Mouse (Mus musculus) limb, embryonic 13.5 days (tissue): ENCODE measurements around the gene Erbb4. TPM values are rescaled to one million over a fixed set of nuclear protein-coding genes. Genes with fewer than 3 reads are reported as not detected.
A peak's percentile ranks its signal among the peaks of the same experiment; 100 is the strongest.

ENCODE experiments used
- ATAC-seq: fragments of 200-750 bp; cut with Nextera tagmentation; 2 replicates; pipeline ENCODE4 v1.8.0; 2017; ENCODE audit warnings: low read depth, moderate number of reproducible peaks, moderate TSS enrichment; ENCODE audit not compliant: low FRiP score
- H3K27ac ChIP-seq: fragments of 300-500 bp; sonication (generic); 2 replicates; pipeline ENCODE4 v1.5.1; 2015; ENCODE audit warnings: inconsistent platforms, mild to moderate bottlenecking, moderate library complexity
- H3K27me3 ChIP-seq: fragments of 300-500 bp; sonication (generic); 2 replicates; pipeline ENCODE4 v1.6.1; 2015; ENCODE audit warnings: mild to moderate bottlenecking, inconsistent platforms
- H3K36me3 ChIP-seq: fragments of 300-500 bp; sonication (generic); 2 replicates; pipeline ENCODE4 v1.6.1; 2015; ENCODE audit warnings: inconsistent platforms, mild to moderate bottlenecking, moderate library complexity
- H3K4me1 ChIP-seq: fragments of 300-500 bp; sonication (generic); 2 replicates; pipeline ENCODE4 v1.6.1; 2015; ENCODE audit warnings: inconsistent platforms
- H3K4me2 ChIP-seq: fragments of 300-500 bp; sonication (generic); replicated peaks from 2 replicates; pipeline ENCODE4 v1.6.1; 2015; ENCODE audit warnings: inconsistent platforms, mild to moderate bottlenecking, moderate library complexity
- H3K4me3 ChIP-seq: fragments of 300-500 bp; sonication (generic); 2 replicates; pipeline ENCODE4 v1.5.1; 2015; ENCODE audit warnings: moderate library complexity, mild to moderate bottlenecking, inconsistent platforms
- H3K9ac ChIP-seq: fragments of 300-500 bp; sonication (generic); 2 replicates; pipeline ENCODE4 v1.6.1; 2015; ENCODE audit warnings: mild to moderate bottlenecking, inconsistent platforms
- H3K9me3 ChIP-seq: fragments of 300-500 bp; sonication (generic); 2 replicates; pipeline ENCODE4 v1.6.1; 2016; ENCODE audit warnings: inconsistent platforms
- WGBS: fragments of 180-500 bp; shearing (Covaris S2); methylation state at CpG from one replicate; pipeline ENCODE4 v1.1.7; 2015; 5-methylcytosine and 5-hydroxymethylcytosine counted together
- polyA plus RNA-seq: library from polyadenylated mRNA; unstranded; fragments of >200 nt; fragmentation: Nextera tagmentation; extraction: Ambion mirVana; gene quantifications from 2 replicates; pipeline ENCODE4 v1.2.1, GENCODE M21; 2015

Gene Erbb4
- polyA plus RNA-seq, 1 experiment from 2014 or later = 1.7 TPM

DNA sequence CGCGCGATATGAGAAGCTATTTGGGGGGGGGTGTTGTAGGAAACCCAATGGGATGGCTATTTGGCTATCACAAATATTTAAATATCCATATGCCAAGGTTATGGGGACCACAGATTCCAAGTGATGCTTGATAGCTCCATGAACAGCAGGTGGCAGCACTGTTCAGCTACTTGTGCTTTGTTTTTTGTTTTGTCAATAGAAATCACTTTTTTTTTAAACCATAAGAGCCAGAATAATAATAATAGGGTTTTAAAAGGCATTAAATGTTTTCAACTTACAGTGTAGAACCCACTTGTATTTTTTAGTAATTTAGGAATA, 1001.4 kb downstream of the Erbb4 start:
- Histone ChIP-seq H3K4me3 (no peak overlapping the region), H3K36me3 (no peaks in the 10 kb centered on the region), H3K9me3 (no peaks in the 10 kb centered on the region), H3K9ac (no peak overlapping the region), H3K4me2 (no peak overlapping the region), H3K27me3 (no peaks in the 10 kb centered on the region), H3K27ac (no peak overlapping the region), H3K4me1 (no peaks in the 10 kb centered on the region)
- ATAC-seq = no peak
- 56% methylated on average over 3 of the region's 3 CpGs for WGBS

- ATAC-seq = no peak
- Histone ChIP-seq H3K4me2 (no peak overlapping the region), H3K9me3 (no peaks in the 10 kb centered on the region), H3K4me3 (no peak overlapping the region), H3K4me1 (no peaks in the 10 kb centered on the region), H3K27me3 (no peaks in the 10 kb centered on the region), H3K9ac (no peak overlapping the region), H3K36me3 (no peaks in the 10 kb centered on the region), H3K27ac (no peak overlapping the region)
- WGBS = 41% methylated on average over 7 of the region's 7 CpGs
Observed at GRCm38 (mm10) chr1:68105834-68106542, 1001.9 kb downstream of the Erbb4 start.

DNA sequence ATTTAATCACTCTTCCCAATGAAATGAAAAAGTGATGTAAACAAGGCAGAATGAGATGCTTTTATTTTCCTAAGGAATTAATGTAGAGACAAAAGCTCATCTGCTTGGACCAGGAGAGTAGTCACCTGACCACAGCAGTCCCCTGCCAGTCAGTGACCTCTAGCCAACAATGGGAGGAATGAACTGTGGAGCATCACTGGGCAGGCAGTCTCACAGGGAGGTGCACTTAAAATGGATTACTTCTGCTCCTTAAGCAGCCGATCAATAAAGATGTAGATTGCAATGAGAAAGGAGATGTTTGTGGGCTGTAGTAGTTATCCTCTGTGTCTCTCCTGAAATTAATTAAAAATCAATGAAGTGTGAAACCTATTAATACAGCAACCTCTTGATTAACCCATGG, 1018.2 kb downstream of the Erbb4 start:
- Histone ChIP-seq H3K27me3 (no peaks in the 10 kb centered on the region), H3K4me2 (no peak overlapping the region), H3K9me3 (no peaks in the 10 kb centered on the region), H3K27ac (no peak overlapping the region), H3K4me3 (no peak overlapping the region), H3K4me1 (no peaks in the 10 kb centered on the region), H3K36me3 (no peaks in the 10 kb centered on the region), H3K9ac (no peak overlapping the region)
- WGBS = 71% methylated on average over 1 of the region's 1 CpGs
- ATAC-seq = no peak

- H3K27me3 ChIP-seq = no peaks in the 10 kb centered on the region
- WGBS = 50% methylated on average over 4 of the region's 4 CpGs
- H3K27ac ChIP-seq = no peak overlapping the region
- no peaks in the 10 kb centered on the region for H3K36me3 ChIP-seq
- H3K4me3 ChIP-seq = no peak overlapping the region
- no peak overlapping the region for H3K9ac ChIP-seq
- no peaks in the 10 kb centered on the region for H3K9me3 ChIP-seq
- H3K4me2 ChIP-seq = no peak overlapping the region
- ATAC-seq = peak; percentile 64; the same call in 1 of the 2 replicates
- H3K4me1 ChIP-seq = peaks cover 8% of the 10 kb centered on the region
Observed at GRCm38 (mm10) chr1:68056494-68056893, 1051.4 kb downstream of the Erbb4 start.

GRCm38 (mm10) chr1:68054715-68055114, 1053.1 kb downstream of the Erbb4 start:
- no peaks in the 10 kb centered on the region for H3K36me3 ChIP-seq
- H3K27ac ChIP-seq = no peak overlapping the region
- no peaks in the 10 kb centered on the region for H3K27me3 ChIP-seq
- H3K4me1 ChIP-seq = peaks cover 11% of the 10 kb centered on the region
- ATAC-seq = no peak
- H3K9me3 ChIP-seq = no peaks in the 10 kb centered on the region
- no peak overlapping the region for H3K4me2 ChIP-seq
- no peak overlapping the region for H3K4me3 ChIP-seq
- no peak overlapping the region for H3K9ac ChIP-seq
- WGBS = 86% methylated on average over 3 of the region's 3 CpGs

GRCm38 (mm10) chr1:68049856-68050255, 1058.0 kb downstream of the Erbb4 start:
- no peaks in the 10 kb centered on the region for H3K27me3 ChIP-seq
- H3K4me2 ChIP-seq = 0 out of 2 replicates have a peak overlapping the region, but pooled peaks have one; percentile 5
- ATAC-seq = no peak
- peak overlapping the region; percentile 17; the same call in 1 of the 2 replicates for H3K27ac ChIP-seq
- no peaks in the 10 kb centered on the region for H3K36me3 ChIP-seq
- H3K9ac ChIP-seq = no peak overlapping the region
- WGBS = 53% methylated on average over 6 of the region's 6 CpGs
- peaks cover 9% of the 10 kb centered on the region; the same call in 1 of the 2 replicates for H3K4me1 ChIP-seq
- H3K9me3 ChIP-seq = no peaks in the 10 kb centered on the region
- H3K4me3 ChIP-seq = no peak overlapping the region

DNA sequence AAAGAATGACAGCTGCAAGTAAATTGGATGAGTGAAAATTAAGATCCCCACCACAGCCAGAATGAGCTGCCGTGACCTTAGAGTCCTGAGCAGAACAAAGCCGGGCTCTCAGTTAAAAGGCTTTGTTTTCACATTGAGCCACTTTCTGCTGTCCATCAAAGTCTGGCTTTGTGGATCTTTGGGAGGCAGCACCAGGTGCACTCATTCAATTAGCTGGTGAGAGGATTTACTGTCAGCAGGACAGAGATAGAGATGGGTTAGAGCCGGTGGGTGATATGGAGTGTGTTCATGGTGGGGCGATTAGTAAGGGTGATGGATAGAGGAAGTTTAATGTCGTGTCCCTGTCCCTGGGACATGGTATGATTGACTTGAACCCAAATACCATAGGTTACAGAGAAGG, 1060.7 kb downstream of the Erbb4 start:
- Histone ChIP-seq H3K9me3 (no peaks in the 10 kb centered on the region), H3K36me3 (no peaks in the 10 kb centered on the region), H3K9ac (no peak overlapping the region), H3K27ac (no peak overlapping the region), H3K27me3 (no peaks in the 10 kb centered on the region), H3K4me3 (peak overlapping the region; percentile 35; the same call in 1 of the 2 replicates), H3K4me1 (peaks cover 9% of the 10 kb centered on the region; the same call in 1 of the 2 replicates), H3K4me2 (peak overlapping the region; percentile 59)
- 19% methylated on average over 5 of the region's 5 CpGs for WGBS
- peak; percentile 60 for ATAC-seq

DNA sequence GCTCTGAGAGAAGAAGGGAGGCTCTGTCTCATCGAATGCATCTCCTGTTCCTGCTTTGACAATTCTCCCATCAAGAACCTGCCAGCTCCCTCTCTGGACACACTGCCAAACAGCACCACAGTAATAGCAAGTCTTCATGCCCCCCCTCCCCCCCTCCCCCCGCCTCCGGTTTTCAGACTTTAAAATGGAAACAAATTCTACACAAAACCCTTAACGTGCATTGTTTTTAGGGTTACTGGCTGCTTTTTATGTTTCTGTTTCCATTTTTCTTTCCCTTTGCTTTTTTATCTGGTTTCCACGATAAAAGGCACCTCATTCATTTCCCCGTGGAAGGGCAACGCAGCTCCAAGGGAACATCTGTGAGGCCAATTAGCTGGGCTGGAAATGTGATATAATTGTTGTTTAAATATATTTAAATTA, 1061.3 kb downstream of the Erbb4 start:
- Histone ChIP-seq H3K9me3 (no peaks in the 10 kb centered on the region), H3K27ac (no peak overlapping the region), H3K4me2 (peak overlapping the region; percentile 59), H3K4me3 (peak overlapping the region; percentile 35), H3K36me3 (no peaks in the 10 kb centered on the region), H3K27me3 (no peaks in the 10 kb centered on the region), H3K9ac (no peak overlapping the region), H3K4me1 (peaks cover 9% of the 10 kb centered on the region; the same call in 1 of the 2 replicates)
- 5% methylated on average over 7 of the region's 7 CpGs for WGBS
- peak; percentile 29; the same call in 1 of the 2 replicates for ATAC-seq

- Histone ChIP-seq H3K36me3 (no peaks in the 10 kb centered on the region), H3K4me3 (no peak overlapping the region), H3K4me2 (no peak overlapping the region), H3K9me3 (no peaks in the 10 kb centered on the region), H3K27ac (no peak overlapping the region), H3K4me1 (no peaks in the 10 kb centered on the region), H3K9ac (no peak overlapping the region), H3K27me3 (no peaks in the 10 kb centered on the region)
- no peak for ATAC-seq
Observed at GRCm38 (mm10) chr1:68024086-68024940, 1083.5 kb downstream of the Erbb4 start.

DNA sequence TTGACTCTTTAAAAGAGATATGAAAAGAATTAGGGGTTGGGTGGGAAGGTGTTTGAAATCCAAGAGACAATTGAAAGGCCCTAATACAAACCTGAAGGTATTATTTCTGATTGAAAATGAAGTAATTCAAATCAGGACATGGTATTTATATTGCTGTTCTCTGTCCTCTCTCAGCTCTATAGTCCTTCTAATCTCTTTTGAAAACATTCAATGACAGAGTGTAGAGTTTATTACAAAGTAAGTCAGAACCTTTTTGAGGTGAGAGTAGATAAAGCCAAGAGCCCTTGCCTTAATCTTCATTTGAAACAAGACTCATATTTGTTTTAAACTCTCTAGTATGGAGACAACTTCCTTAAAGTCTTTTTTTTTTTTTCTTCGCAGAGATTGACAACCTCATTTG, 1087.8 kb downstream of the Erbb4 start:
- no peaks in the 10 kb centered on the region for H3K9me3 ChIP-seq
- no peak for ATAC-seq
- 90% methylated on average over 1 of the region's 1 CpGs for WGBS
- H3K36me3 ChIP-seq = no peaks in the 10 kb centered on the region
- no peak overlapping the region for H3K27ac ChIP-seq
- no peak overlapping the region for H3K9ac ChIP-seq
- H3K4me2 ChIP-seq = no peak overlapping the region
- H3K4me3 ChIP-seq = no peak overlapping the region
- no peaks in the 10 kb centered on the region for H3K4me1 ChIP-seq
- no peaks in the 10 kb centered on the region for H3K27me3 ChIP-seq

GRCm38 (mm10) chr1:68019618-68020017, 1088.2 kb downstream of the Erbb4 start:
- H3K9me3 ChIP-seq = no peaks in the 10 kb centered on the region
- no peaks in the 10 kb centered on the region for H3K4me1 ChIP-seq
- H3K36me3 ChIP-seq = no peaks in the 10 kb centered on the region
- H3K9ac ChIP-seq = no peak overlapping the region
- WGBS = 92% methylated on average over 3 of the region's 3 CpGs
- no peak overlapping the region for H3K4me3 ChIP-seq
- no peak overlapping the region for H3K27ac ChIP-seq
- no peak for ATAC-seq
- H3K27me3 ChIP-seq = no peaks in the 10 kb centered on the region
- no peak overlapping the region for H3K4me2 ChIP-seq
